Mouse (Mus musculus) testis, adult 2 months (tissue): ENCODE results near the gene Prok2. TPM values are rescaled to one million over a fixed set of nuclear protein-coding genes. Genes with fewer than 3 reads are reported as not detected.

ENCODE experiments used
- H3K27ac ChIP-seq: fragments of 200-500 bp; 2 replicates; pipeline ENCODE4 v1.5.1; 2012; ENCODE audit warnings: low read depth, low read length; ENCODE audit not compliant: control insufficient read depth, insufficient read depth
- H3K27me3 ChIP-seq: fragments of 200-500 bp; 2 replicates; pipeline ENCODE4 v1.6.1; 2012; ENCODE audit warnings: mild to moderate bottlenecking, low read length, moderate library complexity; ENCODE audit not compliant: control insufficient read depth, insufficient read depth
- H3K36me3 ChIP-seq: fragments of 200-500 bp; 2 replicates; pipeline ENCODE4 v1.6.1; 2012; ENCODE audit warnings: mild to moderate bottlenecking, low read length; ENCODE audit not compliant: control insufficient read depth, insufficient read depth
- H3K4me1 ChIP-seq: fragments of 200-500 bp; 2 replicates; pipeline ENCODE4 v1.6.1; 2012; ENCODE audit warnings: low read length; ENCODE audit not compliant: control insufficient read depth, insufficient read depth
- H3K4me3 ChIP-seq: fragments of 200-500 bp; 2 replicates; pipeline ENCODE4 v1.5.1; 2012; ENCODE audit warnings: low read depth, mild to moderate bottlenecking, low read length, moderate library complexity, mixed read lengths; ENCODE audit not compliant: control insufficient read depth
- CTCF ChIP-seq: fragments of 200-500 bp; IDR thresholded peaks from 2 replicates; pipeline ENCODE4 v1.5.1; 2012; ENCODE audit warnings: low read depth, mild to moderate bottlenecking, inconsistent platforms, low read length, moderate library complexity; ENCODE audit not compliant: control insufficient read depth, insufficient read depth, insufficient replicate concordance
- POLR2A ChIP-seq: fragments of 200-500 bp; IDR thresholded peaks from 2 replicates; pipeline ENCODE4 v1.6.1; 2012; ENCODE audit warnings: low read depth, mild to moderate bottlenecking, inconsistent platforms, low read length, moderate library complexity; ENCODE audit not compliant: control insufficient read depth
- polyA plus RNA-seq: library from polyadenylated mRNA; depleted of rRNA; stranded (reverse); fragments of >200 nt; gene quantifications from 2 replicates; pipeline ENCODE4 v1.2.3, GENCODE M21; 2012; rRNA removed

Prok2 gene
- polyA plus RNA-seq, result 29.5 and 33.4 TPM in 2 replicates

GRCm38 (mm10) chr6:99725971-99726561, at the start of gene Prok2:
TSS of gene Prok2 (minus strand) at chr6:99726392.
- TF ChIP-seq CTCF (no peak), POLR2A (peak; percentile 64)
- Histone ChIP-seq H3K27me3 (no peaks in the 10 kb centered on the region), H3K36me3 (no peaks in the 10 kb centered on the region), H3K4me3 (peak within 1 kb of the TSS; percentile 94), H3K27ac (peak within 1 kb of the TSS; percentile 98), H3K4me1 (peaks cover 9% of the 10 kb centered on the region)

DNA sequence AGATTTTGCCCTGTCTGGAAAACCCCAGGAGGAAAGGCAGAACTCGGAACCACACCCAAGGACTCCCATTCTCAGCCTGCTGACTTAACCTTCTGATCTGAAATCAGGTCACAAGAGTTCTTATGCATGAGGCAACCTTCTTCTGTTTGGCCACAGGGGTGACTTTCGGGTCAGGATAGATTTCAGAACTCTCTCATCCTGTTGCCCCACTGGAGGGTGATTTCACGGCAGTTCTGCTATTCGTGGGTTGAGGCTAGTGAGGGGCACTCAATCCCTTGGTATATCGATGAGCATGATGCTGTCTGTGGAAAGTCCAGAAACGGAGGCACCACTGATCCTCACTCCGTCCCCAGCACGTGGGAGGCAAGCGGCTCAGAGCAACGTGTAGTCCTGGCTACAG, 48.5 kb upstream of the Prok2 start:
- Histone ChIP-seq H3K27me3 (no peaks in the 10 kb centered on the region), H3K36me3 (no peaks in the 10 kb centered on the region), H3K4me1 (peaks cover 11% of the 10 kb centered on the region), H3K4me3 (peak overlapping the region; percentile 24), H3K27ac (no peak overlapping the region)
- TF ChIP-seq CTCF, result no peak
- no peak for TF ChIP-seq POLR2A

DNA sequence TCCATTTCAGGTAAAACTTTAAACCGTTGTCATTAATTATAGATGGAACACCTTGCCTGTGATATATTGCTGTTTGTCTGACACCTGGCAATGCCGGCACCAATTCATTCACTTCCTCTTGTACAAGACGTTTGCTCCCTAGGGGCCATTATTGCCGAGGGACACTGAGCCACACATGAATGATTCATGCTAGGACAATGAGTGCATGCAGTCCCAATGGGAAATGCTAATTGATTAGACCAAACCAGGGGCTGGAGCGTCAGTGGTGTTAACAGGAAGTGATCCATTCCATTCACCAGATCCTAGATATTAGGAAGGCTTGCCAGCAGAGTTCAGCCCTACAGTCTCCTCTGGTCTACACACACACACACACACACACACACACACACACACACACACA, 42.3 kb upstream of the Prok2 start:
- Histone ChIP-seq H3K4me3 (no peak overlapping the region), H3K36me3 (no peaks in the 10 kb centered on the region), H3K27me3 (no peaks in the 10 kb centered on the region), H3K27ac (no peak overlapping the region), H3K4me1 (no peaks in the 10 kb centered on the region)
- TF ChIP-seq POLR2A (no peak), CTCF (no peak)

DNA sequence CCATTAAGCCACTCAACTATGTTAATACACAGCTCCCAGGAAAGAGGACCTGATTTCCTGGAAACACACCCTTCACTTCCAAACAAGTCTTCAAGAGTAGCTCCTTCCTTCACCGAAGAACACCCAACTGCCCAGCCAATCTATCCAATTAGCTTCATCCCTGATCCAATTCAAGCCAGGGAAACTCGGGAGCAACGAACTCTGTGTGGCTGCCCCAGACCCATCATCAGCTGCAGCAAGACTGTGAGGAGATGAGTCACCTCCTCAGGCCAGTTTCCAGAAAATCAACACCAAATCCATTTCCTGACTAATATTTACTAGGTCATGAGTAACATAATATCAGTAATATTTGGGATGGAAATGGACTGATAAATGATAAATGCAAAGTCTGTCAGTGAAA, 38.7 kb upstream of the Prok2 start:
- H3K27me3 ChIP-seq, result no peaks in the 10 kb centered on the region
- no peak overlapping the region for H3K4me3 ChIP-seq
- H3K36me3 ChIP-seq, result no peaks in the 10 kb centered on the region
- TF ChIP-seq CTCF (no peak), POLR2A (no peak)
- H3K27ac ChIP-seq, result no peak overlapping the region
- no peaks in the 10 kb centered on the region for H3K4me1 ChIP-seq

DNA sequence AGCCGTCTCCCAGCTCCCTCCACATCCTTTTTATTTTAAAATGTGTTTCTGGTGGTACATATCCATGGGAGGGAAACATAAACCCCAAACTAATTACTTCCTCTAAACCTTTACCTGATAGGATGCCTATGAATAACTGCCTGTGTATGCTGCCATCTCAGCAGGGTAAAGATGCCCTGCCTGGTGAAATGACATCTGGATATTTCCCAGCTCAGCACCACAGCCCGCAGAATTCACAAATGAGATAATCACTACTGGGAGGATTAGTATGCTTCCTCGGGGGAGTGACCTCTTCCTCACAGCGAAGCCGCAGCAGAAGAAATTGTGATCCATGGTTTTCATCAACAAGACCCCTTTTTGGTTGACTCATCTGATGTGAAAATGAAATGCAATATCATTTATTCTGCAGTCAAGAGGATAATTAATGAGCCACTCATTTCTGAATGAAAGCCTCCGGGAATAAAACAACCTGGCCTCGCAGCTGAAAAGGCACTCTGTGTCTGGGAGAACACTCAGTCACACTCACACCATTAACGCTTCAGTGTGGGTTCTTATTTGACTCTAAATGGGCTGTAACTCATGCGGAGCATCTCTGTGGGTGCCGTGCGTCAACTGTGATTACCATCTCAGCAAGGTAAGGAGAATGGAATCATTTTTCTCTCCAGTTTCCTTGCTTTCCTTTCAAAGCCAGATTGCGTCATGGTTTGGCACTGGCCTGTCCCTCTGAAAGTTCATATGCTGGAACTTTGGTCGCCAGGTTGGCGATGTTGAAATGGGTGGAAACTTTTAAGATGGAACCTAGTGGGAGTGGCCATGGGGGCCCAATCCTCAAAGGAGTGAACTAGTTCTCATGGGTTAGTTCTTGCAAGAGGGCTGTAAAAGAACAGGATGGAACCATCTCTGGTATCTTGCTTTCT, 36.1 kb upstream of the Prok2 start:
- Histone ChIP-seq H3K4me3 (no peak overlapping the region), H3K36me3 (no peaks in the 10 kb centered on the region), H3K27ac (no peak overlapping the region), H3K27me3 (no peaks in the 10 kb centered on the region), H3K4me1 (no peaks in the 10 kb centered on the region)
- TF ChIP-seq CTCF (no peak), POLR2A (no peak)

- TF ChIP-seq CTCF (no peak), POLR2A (no peak)
- H3K27ac ChIP-seq, result no peak overlapping the region
Measured at GRCm38 (mm10) chr6:99756105-99756504, 29.9 kb upstream of the Prok2 start.

GRCm38 (mm10) chr6:99751308-99751707, 25.1 kb upstream of the Prok2 start:
- Histone ChIP-seq H3K36me3 (no peaks in the 10 kb centered on the region), H3K27me3 (no peaks in the 10 kb centered on the region), H3K4me3 (no peak overlapping the region), H3K27ac (no peak overlapping the region), H3K4me1 (no peaks in the 10 kb centered on the region)
- no peak for TF ChIP-seq POLR2A
- no peak for TF ChIP-seq CTCF

More at GRCm38 (mm10) chr6:99756105-99756504, 29.9 kb upstream of the Prok2 start:
- Histone ChIP-seq H3K27me3 (no peaks in the 10 kb centered on the region), H3K4me3 (no peak overlapping the region), H3K4me1 (no peaks in the 10 kb centered on the region), H3K36me3 (no peaks in the 10 kb centered on the region)
